Mouse (Mus musculus) small intestine, adult 2 months (tissue): Measurements from ENCODE around the gene Morn5.

Experiments
- CTCF ChIP-seq: fragments of 200-500 bp; IDR thresholded peaks from 2 replicates; pipeline ENCODE4 v1.5.1; 2012; ENCODE audit warnings: low read depth, mild to moderate bottlenecking, control low read depth, inconsistent platforms, low read length, moderate library complexity, mixed read lengths; ENCODE audit not compliant: insufficient replicate concordance, insufficient read length; ENCODE audit errors: extremely low read depth
- POLR2A ChIP-seq: fragments of 200-500 bp; IDR thresholded peaks from 2 replicates; pipeline ENCODE4 v1.6.1; 2012; ENCODE audit warnings: low read depth, mild to moderate bottlenecking, control low read depth, inconsistent platforms, low read length, moderate library complexity

DNA sequence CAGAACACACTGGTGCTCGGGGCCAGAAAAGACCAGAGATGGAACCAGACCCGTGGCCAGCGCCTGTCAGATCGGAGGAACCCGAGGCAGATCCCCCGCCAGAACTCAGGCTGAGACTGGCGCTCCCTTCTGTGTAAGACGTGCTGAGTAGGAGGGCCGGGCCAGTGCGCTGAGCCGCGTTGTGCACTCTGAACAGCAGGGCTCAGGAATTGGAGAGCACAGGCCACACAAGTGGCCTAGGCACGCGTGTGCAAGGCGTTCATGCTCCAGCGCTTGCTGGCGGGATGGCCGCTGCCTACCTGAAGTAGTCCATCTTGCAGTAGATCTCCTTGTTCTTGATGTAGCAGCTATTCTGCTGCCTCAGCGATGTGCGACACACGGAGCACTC is 53.3 kb downstream of the Morn5 start:
- TF ChIP-seq POLR2A: no peak
- TF ChIP-seq CTCF: no peak
